ENCODE assay signal across 15 mouse cellular contexts in genomic region chr9:114697072-114697471, GRCm38 (mm10).
"Had no signal": no experiment of that assay in that cellular context is flagged by ENCODE, and none has a peak within 500 bp of the region (broad histone marks: within the 10 kb centered on the region; RNA-seq: fewer than 3 reads in every experiment).

No protein-coding gene starts in this region.

- H3K4me2 ChIP-seq: liver, embryonic 12.5 days; liver, embryonic 15.5 days; lung, embryonic 15.5 days; midbrain, embryonic 11.5 days; stomach, embryonic 15.5 days had no signal

- H3K9me3 ChIP-seq: liver, embryonic 12.5 days; liver, embryonic 15.5 days; lung, embryonic 15.5 days; stomach, embryonic 15.5 days had no signal

- H3K4me3 ChIP-seq: liver, embryonic 12.5 days; liver, embryonic 15.5 days; lung, embryonic 15.5 days; stomach, embryonic 15.5 days had no signal

- H3K27me3 ChIP-seq: liver, embryonic 12.5 days; liver, embryonic 15.5 days; lung, embryonic 15.5 days; stomach, embryonic 15.5 days had no signal

- H3K4me1 ChIP-seq: lung, embryonic 15.5 days; stomach, embryonic 15.5 days had no signal

- DNase-seq: kidney, adult 8-10 months; kidney, postnatal 14 days; kidney, postnatal 4 days; lung, adult 18-20 months; lung, postnatal 10 days; lung, postnatal 36 days; midbrain, embryonic 14.5 days; right cerebral cortex, postnatal 4 days; spleen, adult 18-20 months; thymus, postnatal 25 days had no signal

- H3K9ac ChIP-seq: liver, embryonic 12.5 days; liver, embryonic 15.5 days; lung, embryonic 15.5 days; stomach, embryonic 15.5 days had no signal

- H3K27ac ChIP-seq: liver, embryonic 12.5 days; liver, embryonic 15.5 days; lung, embryonic 15.5 days; stomach, embryonic 15.5 days had no signal

- ATAC-seq: liver, embryonic 12.5 days had no signal
